Mouse (Mus musculus): ENCODE measurements around the gene Pakap. TPM values are rescaled to one million over a fixed set of nuclear protein-coding genes. Genes with fewer than 3 reads are reported as not detected.

The Pakap gene
- polyA plus RNA-seq, 1 experiment from 2014 or later: 10.5 TPM

DNA sequence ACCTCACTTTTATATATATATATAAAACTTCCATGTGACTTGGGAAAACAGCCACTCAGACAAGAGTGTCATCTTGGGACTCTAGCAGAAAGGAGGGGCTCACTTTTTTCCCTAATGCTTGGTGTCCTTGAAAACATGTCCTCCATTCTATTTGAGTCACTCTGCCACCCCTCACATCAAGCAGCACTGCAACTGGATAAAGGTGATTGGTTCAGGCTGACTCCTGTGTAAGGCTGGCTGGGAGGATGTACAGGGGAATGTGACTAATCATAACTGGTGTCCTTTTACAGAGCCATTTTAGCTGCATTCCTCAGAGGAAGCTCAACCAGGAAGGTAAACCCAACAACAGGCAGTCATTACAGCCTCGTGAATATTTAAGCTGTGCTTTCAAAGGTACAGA lies 67.0 kb downstream of the Pakap start:
- 69% methylated on average over 1 of the region's 1 CpGs for WGBS

GRCm38 (mm10) chr4:57636782-57637482 lies 69.0 kb downstream of the Pakap start:
- no peaks in the 10 kb centered on the region for H3K27me3 ChIP-seq
- WGBS: 68% methylated on average over 9 of the region's 9 CpGs
- peaks cover 35% of the 10 kb centered on the region; the same call in 1 of the 2 replicates for H3K4me1 ChIP-seq (replicated peaks)
- H3K9me3 ChIP-seq: no peaks in the 10 kb centered on the region
- H3K9ac ChIP-seq: peak overlapping the region; percentile 39; the same call in 1 of the 2 replicates
- H3K4me3 ChIP-seq: no peak overlapping the region; the same call in 1 of the 2 replicates
- peak overlapping the region; percentile 55 for H3K4me2 ChIP-seq
- H3K36me3 ChIP-seq: no peaks in the 10 kb centered on the region
- H3K27ac ChIP-seq (replicated peaks): peak overlapping the region; percentile 85
- no peak for ATAC-seq (ENCODE audit: low FRiP score, low read depth)

More for the DNA sequence above, 67.0 kb downstream of the Pakap start:
- Histone ChIP-seq H3K27me3 (no peaks in the 10 kb centered on the region), H3K27ac (replicated peaks) (no peak overlapping the region), H3K4me2 (no peak overlapping the region), H3K4me1 (replicated peaks) (peaks cover 28% of the 10 kb centered on the region; the same call in 1 of the 2 replicates), H3K9ac (no peak overlapping the region), H3K9me3 (no peaks in the 10 kb centered on the region), H3K4me3 (no peak overlapping the region), H3K36me3 (no peaks in the 10 kb centered on the region)
- no peak for ATAC-seq (ENCODE audit: low FRiP score, low read depth)

DNA sequence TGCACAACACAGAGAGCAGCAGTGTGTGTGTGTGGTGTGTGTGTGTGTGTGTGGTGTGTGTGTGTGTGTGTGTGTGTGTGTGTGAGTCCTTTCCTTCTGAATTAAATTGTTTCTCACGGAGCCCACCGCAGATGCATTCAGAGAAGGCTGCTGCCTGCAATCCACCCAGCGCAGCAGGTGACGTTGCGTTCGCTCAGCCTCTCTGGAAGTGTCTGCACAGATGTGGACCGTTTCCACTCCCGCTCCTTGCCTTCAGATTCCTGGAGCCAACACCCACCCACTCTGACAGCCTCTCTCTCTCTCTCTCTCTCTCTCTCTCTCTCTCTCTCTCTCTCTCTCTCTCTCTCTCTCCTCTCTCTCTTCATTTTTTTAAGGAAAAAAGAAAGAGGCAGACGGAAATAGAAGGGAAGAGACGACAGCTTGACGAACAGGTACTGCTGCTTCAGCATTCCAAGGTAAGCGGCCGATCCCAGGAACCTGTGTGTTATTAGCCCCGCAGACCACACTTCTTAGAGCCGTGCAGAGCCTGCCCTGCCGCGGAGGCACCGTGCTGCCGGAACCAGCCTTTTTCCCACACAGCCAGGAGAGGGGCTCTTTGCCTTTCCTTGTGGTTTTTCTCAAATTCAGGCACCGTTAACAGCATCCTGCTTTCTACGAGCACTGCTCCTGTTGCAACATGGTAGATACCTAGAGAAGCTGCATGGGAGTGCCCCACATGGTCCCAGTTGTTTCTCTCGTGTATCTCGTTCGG lies 69.8 kb downstream of the Pakap start:
- 18% methylated on average over 24 of the region's 24 CpGs for WGBS
- peak overlapping the region; percentile 55 for H3K4me2 ChIP-seq
- no peaks in the 10 kb centered on the region for H3K27me3 ChIP-seq
- ATAC-seq (ENCODE audit: low FRiP score, low read depth): peak; percentile 85
- peaks cover 35% of the 10 kb centered on the region; the same call in 1 of the 2 replicates for H3K4me1 ChIP-seq (replicated peaks)
- H3K4me3 ChIP-seq: peak overlapping the region; percentile 43
- peak overlapping the region; percentile 85 for H3K27ac ChIP-seq (replicated peaks)
- no peaks in the 10 kb centered on the region for H3K9me3 ChIP-seq
- no peaks in the 10 kb centered on the region for H3K36me3 ChIP-seq
- H3K9ac ChIP-seq: peak overlapping the region; percentile 39

- 69% methylated on average over 9 of the region's 9 CpGs for WGBS
- no peaks in the 10 kb centered on the region for H3K27me3 ChIP-seq
- peak overlapping the region; percentile 55 for H3K4me2 ChIP-seq
- no peak; the same call in 1 of the 2 replicates for ATAC-seq (ENCODE audit: low FRiP score, low read depth)
- H3K36me3 ChIP-seq: no peaks in the 10 kb centered on the region
- H3K9ac ChIP-seq: peak overlapping the region; percentile 23
- H3K27ac ChIP-seq (replicated peaks): peak overlapping the region; percentile 85
- H3K4me1 ChIP-seq (replicated peaks): peaks cover 35% of the 10 kb centered on the region; the same call in 1 of the 2 replicates
- H3K9me3 ChIP-seq: no peaks in the 10 kb centered on the region
- H3K4me3 ChIP-seq: peak overlapping the region; percentile 43
These were observed 71.0 kb downstream of the Pakap start for GRCm38 (mm10) chr4:57638941-57639340.

GRCm38 (mm10) chr4:57640222-57640621 lies 72.2 kb downstream of the Pakap start:
- WGBS: 49% methylated on average over 7 of the region's 7 CpGs
- H3K36me3 ChIP-seq: no peaks in the 10 kb centered on the region
- peaks cover 35% of the 10 kb centered on the region; the same call in 1 of the 2 replicates for H3K4me1 ChIP-seq (replicated peaks)
- ATAC-seq (ENCODE audit: low FRiP score, low read depth): no peak
- H3K9me3 ChIP-seq: no peaks in the 10 kb centered on the region
- H3K27ac ChIP-seq (replicated peaks): no peak overlapping the region
- peak overlapping the region; percentile 55 for H3K4me2 ChIP-seq
- H3K9ac ChIP-seq: no peak overlapping the region
- H3K4me3 ChIP-seq: peak overlapping the region; percentile 15; the same call in 1 of the 2 replicates
- H3K27me3 ChIP-seq: no peaks in the 10 kb centered on the region

GRCm38 (mm10) chr4:57640971-57641370 lies 73.0 kb downstream of the Pakap start:
- Histone ChIP-seq H3K9ac (no peak overlapping the region), H3K4me1 (replicated peaks) (peaks cover 35% of the 10 kb centered on the region; the same call in 1 of the 2 replicates), H3K36me3 (no peaks in the 10 kb centered on the region), H3K27me3 (no peaks in the 10 kb centered on the region), H3K4me2 (no peak overlapping the region), H3K4me3 (no peak overlapping the region), H3K9me3 (no peaks in the 10 kb centered on the region), H3K27ac (replicated peaks) (no peak overlapping the region)
- 83% methylated on average over 3 of the region's 3 CpGs for WGBS
- no peak for ATAC-seq (ENCODE audit: low FRiP score, low read depth)

DNA sequence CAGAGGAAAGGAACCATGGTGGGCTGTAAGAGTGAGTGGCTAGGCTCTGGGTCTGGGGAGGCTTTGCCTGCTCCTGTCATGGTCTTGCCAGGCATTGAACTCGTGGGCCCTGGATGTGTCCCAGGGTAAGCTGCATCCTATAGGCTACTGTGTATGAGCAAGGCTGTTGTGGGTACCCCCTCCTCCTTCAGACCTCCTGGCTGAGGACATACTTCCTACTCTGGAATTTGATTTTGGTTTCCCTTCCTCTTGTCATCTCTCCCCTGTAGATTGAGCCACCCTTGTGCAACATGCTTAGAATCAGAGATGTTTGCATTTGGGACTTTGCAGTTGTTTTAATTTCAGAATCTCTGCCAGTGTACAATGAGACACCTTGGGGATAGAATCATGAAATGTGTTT lies 83.0 kb downstream of the Pakap start:
- Histone ChIP-seq H3K4me1 (replicated peaks) (no peaks in the 10 kb centered on the region), H3K4me2 (no peak overlapping the region), H3K27ac (replicated peaks) (no peak overlapping the region), H3K4me3 (no peak overlapping the region), H3K9ac (no peak overlapping the region), H3K27me3 (no peaks in the 10 kb centered on the region), H3K36me3 (peaks cover 6% of the 10 kb centered on the region; the same call in 1 of the 2 replicates), H3K9me3 (no peaks in the 10 kb centered on the region)
- 77% methylated on average over 1 of the region's 1 CpGs for WGBS
- ATAC-seq (ENCODE audit: low FRiP score, low read depth): no peak

DNA sequence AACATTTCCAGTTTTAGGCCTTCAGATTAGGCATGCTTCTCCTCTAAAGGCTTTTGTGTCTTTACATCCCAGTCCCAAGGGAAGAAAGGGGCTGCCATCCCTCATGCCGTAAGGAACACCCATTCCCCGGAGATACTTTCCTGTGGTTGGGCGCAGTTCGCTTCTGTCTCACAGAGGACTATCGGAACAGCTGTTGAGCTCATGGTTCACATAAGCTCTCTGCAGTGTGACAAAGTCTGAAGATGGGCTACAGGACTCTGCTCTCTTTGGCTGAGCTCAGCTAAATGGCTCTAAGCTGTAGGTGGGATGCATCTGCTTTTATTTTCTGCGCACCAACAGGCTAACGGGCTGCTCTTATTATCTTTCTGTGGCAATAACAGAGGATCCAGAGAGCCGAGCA lies 83.6 kb downstream of the Pakap start:
- H3K36me3 ChIP-seq: peaks cover 9% of the 10 kb centered on the region
- H3K4me1 ChIP-seq (replicated peaks): no peaks in the 10 kb centered on the region
- no peaks in the 10 kb centered on the region for H3K27me3 ChIP-seq
- no peak overlapping the region for H3K27ac ChIP-seq (replicated peaks)
- WGBS: 84% methylated on average over 8 of the region's 8 CpGs
- no peaks in the 10 kb centered on the region for H3K9me3 ChIP-seq
- H3K4me3 ChIP-seq: no peak overlapping the region
- ATAC-seq (ENCODE audit: low FRiP score, low read depth): no peak
- H3K9ac ChIP-seq: no peak overlapping the region
- H3K4me2 ChIP-seq: no peak overlapping the region

GRCm38 (mm10) chr4:57652185-57652904 lies 84.4 kb downstream of the Pakap start:
- H3K27ac ChIP-seq (replicated peaks): no peak overlapping the region

DNA sequence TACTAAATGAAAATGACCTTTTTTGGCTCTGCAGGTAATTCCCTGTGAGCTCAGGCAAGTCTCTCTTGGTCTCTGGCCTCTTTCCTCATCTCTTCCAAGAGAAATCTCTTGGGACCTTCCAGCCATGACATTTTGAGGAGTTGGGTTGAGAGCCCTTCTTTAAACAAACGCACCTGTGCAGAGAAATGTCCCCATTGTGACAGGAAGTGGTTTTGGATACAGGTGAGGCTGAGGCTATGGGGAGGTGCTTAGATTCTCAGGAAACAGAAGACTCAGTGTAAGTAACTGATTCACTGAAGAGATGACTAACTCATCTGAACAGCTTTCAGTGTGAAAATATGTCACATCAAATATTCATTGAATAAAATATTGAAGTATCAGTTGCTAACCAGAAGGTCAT lies 88.0 kb downstream of the Pakap start:
- H3K4me2 ChIP-seq: no peak overlapping the region
- peaks cover 12% of the 10 kb centered on the region; the same call in 1 of the 2 replicates for H3K36me3 ChIP-seq
- H3K27me3 ChIP-seq: no peaks in the 10 kb centered on the region
- no peak for ATAC-seq (ENCODE audit: low FRiP score, low read depth)
- H3K9ac ChIP-seq: no peak overlapping the region
- H3K9me3 ChIP-seq: no peaks in the 10 kb centered on the region
- H3K4me1 ChIP-seq (replicated peaks): peaks cover 15% of the 10 kb centered on the region
- no peak overlapping the region for H3K4me3 ChIP-seq
- no peak overlapping the region for H3K27ac ChIP-seq (replicated peaks)
- WGBS: 87% methylated on average over 1 of the region's 1 CpGs

More at GRCm38 (mm10) chr4:57652185-57652904, 84.4 kb downstream of the Pakap start:
- no peak for ATAC-seq (ENCODE audit: low FRiP score, low read depth)
- Histone ChIP-seq H3K9ac (no peak overlapping the region), H3K4me1 (replicated peaks) (no peaks in the 10 kb centered on the region), H3K4me2 (no peak overlapping the region), H3K4me3 (no peak overlapping the region), H3K27me3 (no peaks in the 10 kb centered on the region), H3K36me3 (peaks cover 12% of the 10 kb centered on the region), H3K9me3 (no peaks in the 10 kb centered on the region)
- 83% methylated on average over 5 of the region's 5 CpGs for WGBS

DNA sequence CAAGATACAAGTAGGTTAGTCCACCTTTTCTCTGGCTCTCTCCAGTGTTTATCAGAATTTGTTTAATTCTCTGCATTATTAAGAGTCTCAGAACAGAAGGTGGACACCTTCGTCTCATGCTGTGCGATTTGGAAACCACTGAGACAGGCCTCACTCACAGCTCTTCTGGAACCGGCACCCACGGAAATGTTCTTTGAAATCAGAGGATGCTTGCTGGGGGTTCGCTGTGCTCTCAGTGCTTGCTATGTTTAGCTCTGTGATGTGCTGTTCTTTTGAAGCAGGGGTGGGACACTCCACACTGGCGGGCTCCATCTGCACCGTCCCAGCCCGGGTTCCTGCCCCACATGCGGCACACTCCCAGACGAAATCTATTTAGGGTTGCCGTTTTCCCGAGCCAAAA lies 88.4 kb downstream of the Pakap start:
- no peak overlapping the region for H3K4me3 ChIP-seq
- ATAC-seq (ENCODE audit: low FRiP score, low read depth): no peak
- H3K36me3 ChIP-seq: peaks cover 12% of the 10 kb centered on the region; the same call in 1 of the 2 replicates
- peaks cover 18% of the 10 kb centered on the region for H3K4me1 ChIP-seq (replicated peaks)
- 96% methylated on average over 12 of the region's 12 CpGs for WGBS
- no peak overlapping the region for H3K4me2 ChIP-seq
- no peak overlapping the region for H3K27ac ChIP-seq (replicated peaks)
- no peak overlapping the region for H3K9ac ChIP-seq
- no peaks in the 10 kb centered on the region for H3K27me3 ChIP-seq
- no peaks in the 10 kb centered on the region for H3K9me3 ChIP-seq
